Mouse (Mus musculus): ENCODE measurements around the gene Limd1. TPM values are rescaled to one million over a fixed set of nuclear protein-coding genes. Genes with fewer than 3 reads are reported as not detected.

The Limd1 gene
- total RNA-seq, 1 experiment from 2014 or later, result 18.2 TPM

- no peak for ATAC-seq (replicated peaks in 1 of 2; ENCODE audit: insufficient read depth in 1 of 2, low FRiP score in 2 of 2, low TSS enrichment in 1 of 2, low read depth in 1 of 2, poor library complexity in 2 of 2, severe bottlenecking in 2 of 2)
These were observed 28.0 kb downstream of the Limd1 start for GRCm38 (mm10) chr9:123506270-123507146.

- no peak for ATAC-seq (replicated peaks in 1 of 2; ENCODE audit: insufficient read depth in 1 of 2, low FRiP score in 2 of 2, low TSS enrichment in 1 of 2, low read depth in 1 of 2, poor library complexity in 2 of 2, severe bottlenecking in 2 of 2)
These were observed 28.9 kb downstream of the Limd1 start for GRCm38 (mm10) chr9:123507380-123507779.

- no peak for ATAC-seq (replicated peaks in 1 of 2; ENCODE audit: insufficient read depth in 1 of 2, low FRiP score in 2 of 2, low TSS enrichment in 1 of 2, low read depth in 1 of 2, poor library complexity in 2 of 2, severe bottlenecking in 2 of 2)
These were observed 30.5 kb downstream of the Limd1 start for GRCm38 (mm10) chr9:123508986-123509385.

GRCm38 (mm10) chr9:123509638-123510604 is 31.4 kb downstream of the Limd1 start:
- ATAC-seq (replicated peaks in 1 of 2; ENCODE audit: insufficient read depth in 1 of 2, low FRiP score in 2 of 2, low TSS enrichment in 1 of 2, low read depth in 1 of 2, poor library complexity in 2 of 2, severe bottlenecking in 2 of 2), result peak; percentile 32 to 53; a peak in 2 of 4 replicates

- no peak for ATAC-seq (replicated peaks in 1 of 2; ENCODE audit: insufficient read depth in 1 of 2, low FRiP score in 2 of 2, low TSS enrichment in 1 of 2, low read depth in 1 of 2, poor library complexity in 2 of 2, severe bottlenecking in 2 of 2)
These were observed 32.4 kb downstream of the Limd1 start for GRCm38 (mm10) chr9:123510926-123511325.

GRCm38 (mm10) chr9:123512482-123512881 is 34.0 kb downstream of the Limd1 start:
- no peak for ATAC-seq (replicated peaks in 1 of 2; ENCODE audit: insufficient read depth in 1 of 2, low FRiP score in 2 of 2, low TSS enrichment in 1 of 2, low read depth in 1 of 2, poor library complexity in 2 of 2, severe bottlenecking in 2 of 2)

- ATAC-seq (replicated peaks in 1 of 2; ENCODE audit: insufficient read depth in 1 of 2, low FRiP score in 2 of 2, low TSS enrichment in 1 of 2, low read depth in 1 of 2, poor library complexity in 2 of 2, severe bottlenecking in 2 of 2), result no peak
These were observed 36.6 kb downstream of the Limd1 start for GRCm38 (mm10) chr9:123515087-123515486.

- ATAC-seq (replicated peaks in 1 of 2; ENCODE audit: insufficient read depth in 1 of 2, low FRiP score in 2 of 2, low TSS enrichment in 1 of 2, low read depth in 1 of 2, poor library complexity in 2 of 2, severe bottlenecking in 2 of 2), result no peak
These were observed 38.3 kb downstream of the Limd1 start for GRCm38 (mm10) chr9:123516641-123517385.

GRCm38 (mm10) chr9:123518969-123519894 is 40.7 kb downstream of the Limd1 start:
- ATAC-seq (replicated peaks in 1 of 2; ENCODE audit: insufficient read depth in 1 of 2, low FRiP score in 2 of 2, low TSS enrichment in 1 of 2, low read depth in 1 of 2, poor library complexity in 2 of 2, severe bottlenecking in 2 of 2), result peak; percentile 82 to 83

GRCm38 (mm10) chr9:123520735-123521134 is 42.2 kb downstream of the Limd1 start:
- ATAC-seq (replicated peaks in 1 of 2; ENCODE audit: insufficient read depth in 1 of 2, low FRiP score in 2 of 2, low TSS enrichment in 1 of 2, low read depth in 1 of 2, poor library complexity in 2 of 2, severe bottlenecking in 2 of 2), result no peak

- 0 out of 4 replicates have a peak, but pooled peaks have one; percentile 6 to 28 for ATAC-seq (replicated peaks in 1 of 2; ENCODE audit: insufficient read depth in 1 of 2, low FRiP score in 2 of 2, low TSS enrichment in 1 of 2, low read depth in 1 of 2, poor library complexity in 2 of 2, severe bottlenecking in 2 of 2)
These were observed 45.2 kb downstream of the Limd1 start for GRCm38 (mm10) chr9:123523676-123524075.

- ATAC-seq (replicated peaks in 1 of 2; ENCODE audit: insufficient read depth in 1 of 2, low FRiP score in 2 of 2, low TSS enrichment in 1 of 2, low read depth in 1 of 2, poor library complexity in 2 of 2, severe bottlenecking in 2 of 2), result no peak
These were observed 46.6 kb downstream of the Limd1 start for GRCm38 (mm10) chr9:123525095-123525494.

GRCm38 (mm10) chr9:123526502-123526901 is 48.0 kb downstream of the Limd1 start:
- no peak for ATAC-seq (replicated peaks in 1 of 2; ENCODE audit: insufficient read depth in 1 of 2, low FRiP score in 2 of 2, low TSS enrichment in 1 of 2, low read depth in 1 of 2, poor library complexity in 2 of 2, severe bottlenecking in 2 of 2)

GRCm38 (mm10) chr9:123528087-123528925 is 49.8 kb downstream of the Limd1 start:
- no peak for ATAC-seq (replicated peaks in 1 of 2; ENCODE audit: insufficient read depth in 1 of 2, low FRiP score in 2 of 2, low TSS enrichment in 1 of 2, low read depth in 1 of 2, poor library complexity in 2 of 2, severe bottlenecking in 2 of 2)

- ATAC-seq (replicated peaks in 1 of 2; ENCODE audit: insufficient read depth in 1 of 2, low FRiP score in 2 of 2, low TSS enrichment in 1 of 2, low read depth in 1 of 2, poor library complexity in 2 of 2, severe bottlenecking in 2 of 2), result peak; percentile 25 to 56; a peak in 3 of 4 replicates
These were observed 50.4 kb downstream of the Limd1 start for GRCm38 (mm10) chr9:123528926-123529295.

All from hematopoietic stem cell, adult 5-6 weeks (primary cell).